Mouse (Mus musculus): ENCODE measurements around the gene Muc1. TPM values are rescaled to one million over a fixed set of nuclear protein-coding genes. Genes with fewer than 3 reads are reported as not detected.

The Muc1 gene
- total and polyA plus RNA-seq, 3 experiments, result 0.04 to 1.1 TPM; not detected in 1

DNA sequence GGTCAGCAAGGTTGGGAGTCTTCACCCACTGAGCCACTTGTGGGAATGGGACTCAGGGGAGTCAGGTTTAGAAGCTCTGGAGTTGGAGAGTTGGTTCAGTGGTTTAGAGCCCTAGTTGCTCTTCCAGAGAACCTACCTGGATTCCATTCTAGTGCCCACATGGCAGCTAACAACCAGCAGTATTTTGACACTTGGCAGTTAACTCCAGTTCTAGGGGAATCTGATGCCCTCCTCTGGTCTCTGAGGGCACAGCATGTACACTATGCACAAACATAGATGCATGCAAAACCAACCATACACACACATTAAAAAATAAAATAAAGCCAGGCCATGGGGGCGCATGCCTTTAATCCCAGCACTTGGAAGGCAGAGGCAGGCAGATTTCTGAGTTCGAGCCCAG, 35.0 kb upstream of the Muc1 start:
- Histone ChIP-seq H3K79me2 (ENCODE audit: control insufficient read depth, insufficient read depth, low read length, poor library complexity) (no peaks in the 10 kb centered on the region; the same call in 1 of the 2 replicates), H3K4me3 (ENCODE audit: control insufficient read depth in 1 of 2, insufficient read depth in 1 of 2, low read depth in 2 of 2, low read length in 2 of 2) (no peak overlapping the region), H3K36me3 (ENCODE audit: control insufficient read depth in 1 of 2, insufficient read depth in 2 of 2, low read length in 2 of 2) (peaks cover 0 to 32% of the 10 kb centered on the region in 2 experiments; a peak in 2 of 4 replicates), H3K27me3 (ENCODE audit: control insufficient read depth in 1 of 2, insufficient read depth in 2 of 2, low read length in 2 of 2) (no peaks in the 10 kb centered on the region), H3K9me3 (replicated peaks; ENCODE audit: insufficient read depth, low read length) (no peaks in the 10 kb centered on the region), H3K4me1 (ENCODE audit: control insufficient read depth in 1 of 2, insufficient read depth in 2 of 2, low read length in 2 of 2) (peaks cover 26 to 36% of the 10 kb centered on the region in 2 experiments), H3K27ac (ENCODE audit: control insufficient read depth, low read depth, low read length) (no peak overlapping the region), H3K9ac (ENCODE audit: control insufficient read depth, low read depth, low read length, poor library complexity, severe bottlenecking) (no peak overlapping the region)
- DNase-seq (ENCODE audit: low read depth, low spot score), result peak; percentile 81
- TF ChIP-seq ZC3H11A (IDR thresholded peaks at IDR 0.05; ENCODE audit: low read depth, low read length), result peak; percentile 75
- peak; percentile 87 for TF ChIP-seq SIN3A (IDR thresholded peaks at IDR 0.05; ENCODE audit: low read length)
- TF ChIP-seq POLR2AphosphoS2 (IDR thresholded peaks at IDR 0.05; ENCODE audit: low read length), result no peak
- peak; percentile 84 for TF ChIP-seq RAD21 (IDR thresholded peaks at IDR 0.05; ENCODE audit: low read depth, low read length)
- no peak for TF ChIP-seq ZMIZ1 (IDR thresholded peaks at IDR 0.05; ENCODE audit: low read depth, low read length)
- no peak for TF ChIP-seq POLR2AphosphoS5 (IDR thresholded peaks at IDR 0.05; ENCODE audit: borderline replicate concordance, low read depth, low read length)
- TF ChIP-seq MXI1 (IDR thresholded peaks at IDR 0.05; ENCODE audit: low read depth, low read length), result peak; percentile 90
- TF ChIP-seq EP300 (IDR thresholded peaks at IDR 0.05; ENCODE audit: low read depth in 1 of 2, low read length in 2 of 2), result no peak
- no peak for TF ChIP-seq RCOR1 (IDR thresholded peaks at IDR 0.05; ENCODE audit: low read depth, low read length)
- no peak for TF ChIP-seq E2F4 (IDR thresholded peaks at IDR 0.05; ENCODE audit: borderline replicate concordance, low read depth, low read length)
- TF ChIP-seq KAT2A (conservative IDR thresholded peaks at IDR 0.05; ENCODE audit: low read depth, low read length), result no peak
- no peak for TF ChIP-seq TBP (IDR thresholded peaks at IDR 0.05; ENCODE audit: low read depth, low read length)
- no peak for TF ChIP-seq NELFE (IDR thresholded peaks at IDR 0.05; ENCODE audit: low read depth, low read length)
- no peak for TF ChIP-seq POLR2A (IDR thresholded peaks at IDR 0.05; ENCODE audit: control insufficient read depth in 1 of 2, insufficient read depth in 1 of 2, low read depth in 1 of 2, low read length in 2 of 2, poor library complexity in 1 of 2)
- TF ChIP-seq MEF2A (IDR thresholded peaks at IDR 0.05; ENCODE audit: extremely low read depth, insufficient replicate concordance, low read depth, low read length, poor library complexity, severe bottlenecking), result no peak
- no peak for TF ChIP-seq HCFC1 (IDR thresholded peaks at IDR 0.05; ENCODE audit: low read depth, low read length)
- peak; percentile 50 to 87 (median 68) for TF ChIP-seq CTCF (IDR thresholded peaks at IDR 0.05 in 2 of 3, conservative IDR thresholded peaks at IDR 0.05 in 1 of 3; ENCODE audit: control insufficient read depth in 1 of 3, insufficient read depth in 1 of 3, low read depth in 2 of 3, low read length in 3 of 3, poor library complexity in 1 of 3, severe bottlenecking in 1 of 3)
- peak; percentile 74 for TF ChIP-seq MYC (IDR thresholded peaks at IDR 0.05; ENCODE audit: low read depth, low read length)
- TF ChIP-seq USF2 (IDR thresholded peaks at IDR 0.05; ENCODE audit: borderline replicate concordance in 1 of 2, insufficient read depth in 1 of 2, low read depth in 1 of 2, low read length in 2 of 2), result no peak
- TF ChIP-seq ELF1 (IDR thresholded peaks at IDR 0.05; ENCODE audit: low read depth, low read length), result no peak
- no peak for TF ChIP-seq MYB (IDR thresholded peaks at IDR 0.05; ENCODE audit: low read depth, low read length)
- TF ChIP-seq ETS1 (IDR thresholded peaks at IDR 0.05; ENCODE audit: low read depth, low read length), result 0 out of 2 replicates have a peak, but pooled peaks have one; percentile 27
- no peak for TF ChIP-seq USF1 (IDR thresholded peaks at IDR 0.05; ENCODE audit: low read depth, low read length)
- no peak for TF ChIP-seq TCF12 (IDR thresholded peaks at IDR 0.05; ENCODE audit: low read depth, low read length)
- no peak for TF ChIP-seq GATA1 (IDR thresholded peaks at IDR 0.05; ENCODE audit: low read depth, low read length)
- TF ChIP-seq CHD2 (IDR thresholded peaks at IDR 0.05; ENCODE audit: low read length), result no peak
- TF ChIP-seq ZKSCAN1 (IDR thresholded peaks at IDR 0.05; ENCODE audit: low read depth, low read length), result no peak
- TF ChIP-seq NRF1 (IDR thresholded peaks at IDR 0.05; ENCODE audit: insufficient read depth, low read depth, low read length, poor library complexity, severe bottlenecking), result no peak
- no peak for TF ChIP-seq UBTF (IDR thresholded peaks at IDR 0.05; ENCODE audit: borderline replicate concordance, insufficient read depth, low read depth, low read length)
- no peak for TF ChIP-seq CHD1 (IDR thresholded peaks at IDR 0.05; ENCODE audit: low read depth, low read length)
- peak; percentile 76 for TF ChIP-seq MAX (IDR thresholded peaks at IDR 0.05; ENCODE audit: low read length)
- no peak for TF ChIP-seq GABPA (IDR thresholded peaks at IDR 0.05; ENCODE audit: low read depth, low read length)
- no peak for TF ChIP-seq MAFK (IDR thresholded peaks at IDR 0.05; ENCODE audit: borderline replicate concordance, low read depth, low read length)
- TF ChIP-seq ZNF384 (IDR thresholded peaks at IDR 0.05; ENCODE audit: low read depth, low read length), result peak; percentile 39; the same call in 1 of the 2 replicates
- TF ChIP-seq BHLHE40 (IDR thresholded peaks at IDR 0.05; ENCODE audit: borderline replicate concordance, low read depth, low read length), result no peak
- TF ChIP-seq SMC3 (IDR thresholded peaks at IDR 0.05; ENCODE audit: low read depth, low read length), result peak; percentile 93
- TF ChIP-seq JUND (IDR thresholded peaks at IDR 0.05; ENCODE audit: low read depth, low read length), result no peak
- no peak for TF ChIP-seq TAL1 (IDR thresholded peaks at IDR 0.05; ENCODE audit: low read length)
